ENCODE assay signal across 8 mouse cellular contexts in the genomic region with DNA sequence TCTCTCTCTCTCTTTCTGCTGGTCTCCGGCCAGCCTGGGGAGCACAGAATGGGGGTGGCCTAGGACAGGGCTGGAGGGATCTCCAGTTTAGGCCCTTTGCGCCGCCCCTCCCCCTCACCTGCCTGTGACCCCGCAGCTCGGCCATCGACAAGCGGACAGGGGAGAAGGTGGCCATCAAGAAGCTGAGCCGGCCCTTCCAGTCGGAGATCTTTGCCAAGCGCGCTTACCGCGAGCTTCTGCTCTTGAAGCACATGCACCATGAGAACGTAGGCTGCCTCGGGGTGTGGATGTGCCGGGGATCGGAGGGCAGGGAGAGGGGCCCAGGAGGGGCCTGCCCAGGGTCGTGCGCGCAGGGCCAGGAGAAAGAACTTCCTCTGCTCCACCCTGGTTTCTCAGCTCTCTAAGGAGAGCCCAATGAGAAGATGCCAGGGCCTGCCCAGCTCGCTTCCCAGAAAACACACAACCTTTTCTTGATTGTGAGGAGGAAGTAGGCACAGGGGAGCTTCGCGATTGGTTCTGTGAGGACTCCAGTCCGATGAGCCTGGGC. TPM values are rescaled to one million over a fixed set of nuclear protein-coding genes. Genes with fewer than 3 reads are reported as not detected.
DNase-seq lines count a peak whose midpoint lies in the region; ATAC-seq and TF ChIP-seq lines count a peak whose summit lies in the region.

No protein-coding gene starts in this region.

- no peak for TF ChIP-seq EP300 in heart, postnatal 0 days (IDR thresholded peaks at IDR 0.05; ENCODE audit: low read depth)

- DNase-seq in liver, adult 2 months (ENCODE audit: extremely low read depth, low read depth, low spot score), result no peak
- DNase-seq in liver, result no peak
- peak; percentile 32 to 34 for DNase-seq in cerebellum, postnatal 36 days
- DNase-seq in heart, postnatal 0 days (ENCODE audit: low spot score), result no peak
- no peak for DNase-seq in gastrocnemius, postnatal 14 days
- DNase-seq in frontal cortex, postnatal 36 days (ENCODE audit: low spot score in 2 of 2), result no peak

- TF ChIP-seq CTCF in liver, adult 2 months (IDR thresholded peaks at IDR 0.05; ENCODE audit: low read depth, low read length), result no peak
- TF ChIP-seq CTCF in heart, postnatal 0 days (IDR thresholded peaks at IDR 0.05; ENCODE audit: low read depth), result no peak

- peaks cover 3% of the 10 kb centered on the region; the same call in 1 of the 2 replicates for H3K4me1 ChIP-seq in liver, adult 2 months (ENCODE audit: control insufficient read depth, insufficient read depth, low read length)
- H3K4me1 ChIP-seq in heart, postnatal 0 days (ENCODE audit: control insufficient read depth, insufficient read depth), result peaks cover 15% of the 10 kb centered on the region
- H3K4me1 ChIP-seq in limb, embryonic 13.5 days, result peaks cover 18% of the 10 kb centered on the region
- H3K4me1 ChIP-seq in midbrain, embryonic 16.5 days (ENCODE audit: control insufficient read depth, insufficient read depth, low read length), result peaks cover 14% of the 10 kb centered on the region

- H3K9ac ChIP-seq in liver, adult 2 months (ENCODE audit: low read depth, low read length), result no peak overlapping the region
- peak overlapping the region; percentile 43 for H3K9ac ChIP-seq in heart, postnatal 0 days (replicated peaks; ENCODE audit: low read depth, low read length)
- peak overlapping the region; percentile 66 for H3K9ac ChIP-seq in limb, embryonic 13.5 days
- H3K9ac ChIP-seq in midbrain, embryonic 16.5 days (ENCODE audit: low read depth, low read length), result peak overlapping the region; percentile 33

- H3K4me2 ChIP-seq in heart, postnatal 0 days (ENCODE audit: low read depth, low read length), result peak overlapping the region; percentile 59
- peak overlapping the region; percentile 93 for H3K4me2 ChIP-seq in limb, embryonic 13.5 days (replicated peaks)
- H3K4me2 ChIP-seq in midbrain, embryonic 16.5 days (ENCODE audit: low read length), result peak overlapping the region; percentile 60

- no peak for ATAC-seq in heart, postnatal 0 days (ENCODE audit: insufficient read depth, low read depth)
- 0 out of 2 replicates have a peak, but pooled peaks have one; percentile 32 for ATAC-seq in limb, embryonic 13.5 days (ENCODE audit: low FRiP score, low read depth)
- ATAC-seq in midbrain, embryonic 16.5 days, result no peak

- 11% methylated on average over 22 of the region's 24 CpGs for WGBS in liver, adult 2 months
- 4% methylated on average over 24 of the region's 24 CpGs for WGBS in heart, postnatal 0 days
- 5% methylated on average over 24 of the region's 24 CpGs for WGBS in limb, embryonic 13.5 days
- 5% methylated on average over 24 of the region's 24 CpGs for WGBS in midbrain, embryonic 16.5 days

- H3K9me3 ChIP-seq in heart, postnatal 0 days (replicated peaks; ENCODE audit: control insufficient read depth, low read length), result no peaks in the 10 kb centered on the region
- H3K9me3 ChIP-seq in limb, embryonic 13.5 days, result no peaks in the 10 kb centered on the region
- no peaks in the 10 kb centered on the region for H3K9me3 ChIP-seq in midbrain, embryonic 16.5 days (replicated peaks; ENCODE audit: control insufficient read depth, low read length, poor library complexity, severe bottlenecking)

- H3K27ac ChIP-seq in liver, adult 2 months (replicated peaks; ENCODE audit: insufficient read depth, low read depth, low read length), result no peak overlapping the region
- H3K27ac ChIP-seq in heart, postnatal 0 days (ENCODE audit: low read depth), result no peak overlapping the region
- H3K27ac ChIP-seq in limb, embryonic 13.5 days, result no peak overlapping the region
- no peak overlapping the region for H3K27ac ChIP-seq in midbrain, embryonic 16.5 days (ENCODE audit: low read length)

- no peaks in the 10 kb centered on the region for H3K36me3 ChIP-seq in liver, adult 2 months (ENCODE audit: control insufficient read depth, insufficient read depth, low read length)
- H3K36me3 ChIP-seq in heart, postnatal 0 days (replicated peaks; ENCODE audit: control insufficient read depth, insufficient read depth, low read length), result no peaks in the 10 kb centered on the region
- H3K36me3 ChIP-seq in limb, embryonic 13.5 days, result no peaks in the 10 kb centered on the region
- H3K36me3 ChIP-seq in midbrain, embryonic 16.5 days (ENCODE audit: control insufficient read depth, insufficient read depth, low read length), result no peaks in the 10 kb centered on the region

- H3K79me2 ChIP-seq in liver, adult 2 months (ENCODE audit: control insufficient read depth, insufficient read depth, low read length), result no peaks in the 10 kb centered on the region

- TF ChIP-seq POLR2A in liver, adult 2 months (IDR thresholded peaks at IDR 0.05; ENCODE audit: extremely low read depth, insufficient read depth, low read length), result no peak

- intact Hi-C loops in gastrocnemius, postnatal 14 days (cut with DNase I; ENCODE audit: low total_unique reads), result no loop called here

- H3K4me3 ChIP-seq in liver, adult 2 months (ENCODE audit: insufficient read depth, low read depth, low read length), result peak overlapping the region; percentile 1; the same call in 1 of the 2 replicates
- peak overlapping the region; percentile 43 for H3K4me3 ChIP-seq in heart, postnatal 0 days (ENCODE audit: low read depth, low read length)
- H3K4me3 ChIP-seq in limb, embryonic 13.5 days, result peak overlapping the region; percentile 54
- H3K4me3 ChIP-seq in midbrain, embryonic 16.5 days (ENCODE audit: low read depth, low read length), result peak overlapping the region; percentile 38

- H3K27me3 ChIP-seq in liver, adult 2 months (ENCODE audit: control insufficient read depth, insufficient read depth, low read length), result peaks cover 17% of the 10 kb centered on the region
- H3K27me3 ChIP-seq in heart, postnatal 0 days (ENCODE audit: control insufficient read depth, insufficient read depth, low read length), result peaks cover 37% of the 10 kb centered on the region
- peaks cover 42% of the 10 kb centered on the region for H3K27me3 ChIP-seq in limb, embryonic 13.5 days
- H3K27me3 ChIP-seq in midbrain, embryonic 16.5 days (ENCODE audit: control insufficient read depth, insufficient read depth, low read depth, low read length), result peaks cover 26% of the 10 kb centered on the region

RNA-seq across cellular contexts. Expression of a gene that starts 0.9 kb away (rescaled TPM):
- 0.20 and 0.65 TPM in 2 replicates for total RNA-seq in liver, adult 2 months (2014; rRNA removed)
- polyA plus RNA-seq in liver, adult 2 months (2012; rRNA removed), result 0.15 and 0.22 TPM in 2 replicates
- total RNA-seq in heart, postnatal 0 days (2014; rRNA removed; ENCODE audit: low replicate concordance), result 0.65 and 3.8 TPM in 2 replicates
- 0.78 and 1.1 TPM in 2 replicates for polyA plus RNA-seq in heart, postnatal 0 days (2015; fragmentation: Nextera tagmentation; extraction: Ambion mirVana)
- polyA plus RNA-seq in limb, embryonic 13.5 days (2015; fragmentation: Nextera tagmentation; extraction: Ambion mirVana), result 29.0 and 29.8 TPM in 2 replicates
- 0.82 and 0.85 TPM in 2 replicates for polyA plus RNA-seq in midbrain, embryonic 16.5 days (2015; fragmentation: Nextera tagmentation; extraction: Ambion mirVana)
- under 1 TPM; 0.24 to 0.39 TPM for total RNA-seq in gastrocnemius, postnatal 14 days (2021)

RNA-seq across cellular contexts. Expression of a gene that starts 30.9 kb away (rescaled TPM):
- 4.4 and 8.9 TPM in 2 replicates for total RNA-seq in liver, adult 2 months (2014; rRNA removed)
- polyA plus RNA-seq in liver, adult 2 months (2012; rRNA removed), result 14.5 and 18.9 TPM in 2 replicates
- total RNA-seq in heart, postnatal 0 days (2014; rRNA removed; ENCODE audit: low replicate concordance), result 4.6 and 27.8 TPM in 2 replicates
- 2.7 and 3.4 TPM in 2 replicates for polyA plus RNA-seq in heart, postnatal 0 days (2015; fragmentation: Nextera tagmentation; extraction: Ambion mirVana)
- polyA plus RNA-seq in limb, embryonic 13.5 days (2015; fragmentation: Nextera tagmentation; extraction: Ambion mirVana), result 11.3 and 11.8 TPM in 2 replicates
- polyA plus RNA-seq in midbrain, embryonic 16.5 days (2015; fragmentation: Nextera tagmentation; extraction: Ambion mirVana), result 5.3 and 8.5 TPM in 2 replicates
- 10 to 100 TPM; 14.5 to 15.0 TPM for total RNA-seq in gastrocnemius, postnatal 14 days (2021)

RNA-seq across cellular contexts. Expression of a gene that starts 44.1 kb away (rescaled TPM):
- 2.3 and 2.8 TPM in 2 replicates for total RNA-seq in liver, adult 2 months (2014; rRNA removed)
- not detected in 2 replicates for polyA plus RNA-seq in liver, adult 2 months (2012; rRNA removed)
- not detected in 2 replicates for total RNA-seq in heart, postnatal 0 days (2014; rRNA removed; ENCODE audit: low replicate concordance)
- 1.00 and 1.2 TPM in 2 replicates for polyA plus RNA-seq in heart, postnatal 0 days (2015; fragmentation: Nextera tagmentation; extraction: Ambion mirVana)
- 3.2 and 3.7 TPM in 2 replicates for polyA plus RNA-seq in limb, embryonic 13.5 days (2015; fragmentation: Nextera tagmentation; extraction: Ambion mirVana)
- polyA plus RNA-seq in midbrain, embryonic 16.5 days (2015; fragmentation: Nextera tagmentation; extraction: Ambion mirVana), result 2.3 and 3.2 TPM in 2 replicates
- under 1 TPM in 1 of 2 experiments, not detected in 1; 0.53 TPM for total RNA-seq in gastrocnemius, postnatal 14 days (2021)

Comparison
In these comparisons a context has a peak if more than half of its experiments do, and no peak if none do; other contexts are left out.
1. DNase-seq: peak in cerebellum, postnatal 36 days (2 of 2); none in liver, adult 2 months (single experiment), liver (single experiment), heart, postnatal 0 days (single experiment), gastrocnemius, postnatal 14 days (single experiment) and frontal cortex, postnatal 36 days (0 of 2).
2. H3K4me3 ChIP-seq: peak in every context shown above with its lines; median percentile 54 in limb, embryonic 13.5 days; 43 in heart, postnatal 0 days; 38 in midbrain, embryonic 16.5 days; 1 in liver, adult 2 months.
3. RNA of a gene that starts 0.9 kb away (polyA plus RNA-seq): 29.0 to 29.8 TPM in limb, embryonic 13.5 days; 0.82 to 0.85 TPM in midbrain, embryonic 16.5 days, 0.78 to 1.1 TPM in heart, postnatal 0 days and 0.15 to 0.22 TPM in liver, adult 2 months; every median in the first group is over 10 times any median in the second.
4. Peak in every context shown above with its lines, with median percentiles within 50 percentile points of each other: H3K4me2 ChIP-seq.